Mouse (Mus musculus): Measurements from ENCODE around the gene Ccdc62.

Ccdc62 gene

DNA sequence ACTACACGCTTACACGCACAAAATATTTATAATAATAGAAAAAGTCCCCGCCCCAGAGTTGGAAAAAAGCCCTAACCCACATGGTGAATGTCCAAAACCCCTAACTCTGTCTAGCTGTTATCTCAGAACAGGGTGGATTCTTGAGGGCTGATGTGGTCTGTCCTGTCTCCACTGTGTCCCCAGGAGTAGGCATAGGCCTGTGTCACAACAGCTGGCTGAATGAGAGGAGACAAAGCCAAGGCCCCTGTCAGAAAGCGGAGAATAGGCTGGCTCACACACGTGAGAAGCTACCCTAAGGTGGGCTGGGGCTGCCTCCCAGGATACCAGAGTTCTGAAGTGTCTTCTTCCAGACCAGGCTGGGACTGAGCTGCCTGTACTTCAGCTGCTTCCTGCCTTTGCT lies 47.7 kb downstream of the Ccdc62 start:
- in situ Hi-C loops (cut with MboI; ENCODE audit: low sequenced_read_pairs): no loop called here

DNA sequence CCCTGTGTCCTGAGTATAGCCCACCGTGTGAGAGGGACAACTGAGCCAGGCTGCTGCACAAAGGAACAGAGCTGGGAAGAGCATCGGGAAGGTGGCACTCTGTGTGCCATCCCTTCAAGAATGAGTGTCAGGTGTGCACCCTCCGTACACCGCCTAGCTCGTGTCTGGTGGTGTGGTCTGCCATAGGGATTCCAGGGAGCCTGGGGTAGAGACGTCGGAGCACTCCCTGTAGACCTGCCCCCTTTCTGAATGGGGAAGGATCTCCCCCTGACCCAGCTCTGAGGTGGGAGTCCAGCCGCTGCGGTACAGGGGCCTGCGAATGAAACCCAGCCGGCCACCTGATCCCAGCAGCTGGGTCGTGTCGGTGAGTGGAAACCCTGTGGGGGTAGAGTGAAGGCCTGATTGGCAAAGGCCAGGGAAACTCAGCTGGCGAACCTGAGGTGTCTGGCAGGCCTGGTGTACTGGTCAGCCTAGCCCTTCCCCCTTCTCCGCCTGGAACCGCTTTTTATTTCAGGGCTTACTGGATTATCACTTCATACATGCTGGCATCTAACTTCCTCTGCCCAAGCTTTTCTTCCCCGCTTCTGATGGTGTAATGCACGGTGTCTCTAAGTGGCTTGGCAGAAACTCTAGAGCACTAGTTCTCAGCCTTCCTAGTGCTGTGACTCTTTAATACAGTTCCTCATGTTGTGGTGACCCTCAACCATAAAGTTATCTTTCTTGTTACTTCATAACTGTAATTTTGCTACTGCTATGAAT lies 48.9 kb downstream of the Ccdc62 start:
- in situ Hi-C loops (cut with MboI; ENCODE audit: low sequenced_read_pairs): no loop called here

DNA sequence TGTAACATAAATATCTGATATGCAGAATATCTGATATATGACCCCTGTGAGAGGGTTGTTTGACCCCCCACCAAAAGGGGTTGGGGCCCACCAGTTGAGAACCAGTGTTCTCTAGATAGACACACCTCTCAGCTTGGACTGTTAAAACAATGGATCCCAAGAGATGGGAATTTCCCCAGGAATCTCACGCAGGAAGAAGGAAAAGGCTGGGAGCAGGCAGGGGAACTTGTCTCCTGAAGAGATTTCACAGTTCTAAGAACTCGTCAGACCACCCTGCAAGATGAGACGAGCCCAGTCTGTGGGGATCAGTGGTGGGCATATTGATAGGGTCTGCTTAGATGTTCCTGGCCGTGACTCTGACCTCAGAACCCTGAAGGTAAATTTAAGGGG lies 49.5 kb downstream of the Ccdc62 start:
- in situ Hi-C loops (cut with MboI; ENCODE audit: low sequenced_read_pairs): no loop called here

DNA sequence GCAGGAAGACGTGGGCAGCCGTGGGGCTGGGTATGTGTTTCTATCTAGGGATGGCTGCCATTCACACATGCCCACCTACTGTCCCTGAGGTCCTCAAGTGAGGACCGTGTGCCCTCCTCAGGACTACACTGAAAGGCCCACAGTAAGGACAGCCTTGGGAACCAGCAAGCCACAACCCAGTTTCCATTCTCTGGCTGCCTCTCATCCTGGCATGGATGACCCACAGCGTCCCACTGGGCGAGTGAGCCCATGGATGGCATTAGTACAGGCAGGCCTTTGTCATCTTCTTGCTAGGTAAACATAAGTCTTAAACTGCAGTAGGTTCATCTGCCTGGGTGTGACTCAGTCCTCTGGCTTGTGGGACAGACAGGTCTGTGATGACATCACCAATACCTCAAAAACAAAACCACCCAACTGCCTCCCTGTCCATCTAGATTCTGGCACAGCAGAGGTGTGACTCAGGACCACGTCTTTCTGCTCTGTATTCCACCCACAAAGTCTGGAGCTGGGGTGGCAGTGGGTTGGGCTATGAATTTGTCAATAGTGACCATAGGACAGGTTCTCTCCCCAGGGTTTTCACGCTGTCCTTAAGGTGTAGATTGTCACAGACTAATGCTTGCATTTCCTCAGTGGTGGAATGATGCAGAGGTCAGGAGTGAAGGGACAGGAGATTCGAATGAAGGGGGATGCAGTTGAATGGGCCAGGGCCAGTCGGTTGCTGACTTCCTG lies 50.2 kb downstream of the Ccdc62 start:
- in situ Hi-C loops (cut with MboI; ENCODE audit: low sequenced_read_pairs): no loop called here

DNA sequence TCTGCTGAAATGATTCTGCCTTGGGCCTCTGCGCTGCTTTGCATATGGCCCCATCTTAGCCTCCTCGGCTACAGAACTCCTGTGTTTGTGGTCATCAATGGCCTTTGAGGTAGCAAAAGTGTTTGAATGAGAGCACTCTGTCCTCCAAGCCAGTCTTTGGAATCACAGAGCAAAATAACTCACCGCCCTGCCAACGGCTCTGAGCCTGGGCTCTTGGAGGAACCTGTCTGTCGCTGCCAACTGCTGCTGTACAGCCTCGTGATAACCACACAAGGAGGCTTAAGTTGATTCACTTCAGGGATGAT lies 50.7 kb downstream of the Ccdc62 start:
- in situ Hi-C loops (cut with MboI; ENCODE audit: low sequenced_read_pairs): no loop called here

DNA sequence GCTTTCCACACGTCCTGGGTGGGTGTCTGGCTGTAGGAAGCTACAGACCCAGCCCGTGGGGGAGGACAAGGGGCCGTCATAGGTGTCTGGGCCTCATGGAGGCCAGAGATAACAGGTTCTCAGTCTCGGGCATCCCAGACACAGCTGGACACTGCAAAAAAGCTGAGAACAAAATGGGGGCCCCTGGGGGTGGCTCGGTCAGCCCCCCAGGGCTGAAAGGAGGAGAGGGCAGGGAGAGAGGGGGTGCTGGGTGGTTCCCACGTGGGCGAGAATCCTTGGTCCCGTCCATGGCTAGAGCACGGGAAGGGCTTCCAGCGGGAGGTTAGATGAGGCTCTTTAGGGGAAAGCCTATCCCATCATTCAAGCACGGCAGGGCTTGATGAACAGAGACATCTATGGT lies 52.4 kb downstream of the Ccdc62 start:
- in situ Hi-C loops (cut with MboI; ENCODE audit: low sequenced_read_pairs): no loop called here

DNA sequence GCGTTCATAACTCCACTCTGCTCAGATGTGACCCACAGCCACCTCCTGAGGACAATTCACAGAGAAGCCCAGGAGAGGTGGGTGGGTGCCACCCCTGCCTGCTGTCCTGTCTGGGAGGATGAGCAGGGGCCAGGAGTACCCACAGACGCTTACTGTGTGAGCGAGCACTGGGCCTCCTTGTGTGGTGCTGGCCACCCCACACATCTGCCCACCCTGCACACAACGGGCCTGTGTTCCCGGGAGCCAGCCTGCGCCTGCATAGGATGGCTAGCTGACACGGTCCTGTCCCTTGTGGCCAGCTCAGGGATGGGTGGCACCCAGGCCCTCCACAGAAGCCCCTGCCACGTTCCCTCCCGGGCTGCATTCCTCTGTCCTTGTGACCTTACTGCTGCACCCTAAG lies 55.0 kb downstream of the Ccdc62 start:
- in situ Hi-C loops (cut with MboI; ENCODE audit: low sequenced_read_pairs): loop anchor here (5.0 kb wide), 1 partner anchor 38 kb away; no protein-coding TSS in a partner anchor

DNA sequence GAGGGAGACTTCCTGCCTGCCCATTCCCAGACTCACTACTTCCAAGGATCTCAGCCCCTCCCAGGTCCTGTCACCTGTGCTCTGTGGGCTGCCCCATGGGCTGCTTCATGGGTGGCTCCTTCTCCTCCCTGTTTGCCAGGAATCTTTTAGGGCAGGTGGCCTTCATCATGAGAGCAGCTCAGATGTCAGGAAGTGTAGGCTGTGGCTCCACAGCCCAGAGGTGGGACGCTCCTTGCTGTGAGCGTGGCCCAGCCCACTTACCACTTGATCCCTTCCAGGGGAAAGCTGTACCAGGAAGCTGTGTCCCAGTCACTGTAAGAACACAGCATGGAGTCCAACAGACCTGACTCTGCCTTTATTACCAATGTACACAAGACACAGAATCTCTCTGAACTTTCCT lies 56.4 kb downstream of the Ccdc62 start:
- in situ Hi-C loops (cut with MboI; ENCODE audit: low sequenced_read_pairs): loop anchor here (5.0 kb wide), 1 partner anchor 40 kb away; no protein-coding TSS in a partner anchor

DNA sequence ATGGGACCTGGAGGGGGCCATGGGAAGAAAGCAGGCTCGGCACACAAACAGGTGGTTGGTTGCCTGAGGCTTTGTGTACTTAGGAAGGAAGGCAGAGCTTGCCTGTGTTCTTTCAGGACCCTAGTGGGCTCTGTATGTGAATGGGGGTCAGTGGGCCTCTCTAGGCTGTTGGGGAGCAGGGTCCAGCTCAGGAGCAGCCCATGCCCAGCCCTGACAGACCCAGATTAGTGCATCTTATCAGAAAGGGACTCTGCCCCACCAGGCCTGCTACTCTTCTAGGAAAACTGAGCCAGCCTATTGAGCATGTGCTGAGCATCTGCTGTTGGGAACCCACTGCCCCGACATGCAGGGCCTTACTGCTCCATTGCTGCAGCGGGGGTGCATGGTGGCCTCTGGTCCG lies 57.0 kb downstream of the Ccdc62 start:
- in situ Hi-C loops (cut with MboI; ENCODE audit: low sequenced_read_pairs): loop anchor here (5.0 kb wide), 1 partner anchor 40 kb away; no protein-coding TSS in a partner anchor

DNA sequence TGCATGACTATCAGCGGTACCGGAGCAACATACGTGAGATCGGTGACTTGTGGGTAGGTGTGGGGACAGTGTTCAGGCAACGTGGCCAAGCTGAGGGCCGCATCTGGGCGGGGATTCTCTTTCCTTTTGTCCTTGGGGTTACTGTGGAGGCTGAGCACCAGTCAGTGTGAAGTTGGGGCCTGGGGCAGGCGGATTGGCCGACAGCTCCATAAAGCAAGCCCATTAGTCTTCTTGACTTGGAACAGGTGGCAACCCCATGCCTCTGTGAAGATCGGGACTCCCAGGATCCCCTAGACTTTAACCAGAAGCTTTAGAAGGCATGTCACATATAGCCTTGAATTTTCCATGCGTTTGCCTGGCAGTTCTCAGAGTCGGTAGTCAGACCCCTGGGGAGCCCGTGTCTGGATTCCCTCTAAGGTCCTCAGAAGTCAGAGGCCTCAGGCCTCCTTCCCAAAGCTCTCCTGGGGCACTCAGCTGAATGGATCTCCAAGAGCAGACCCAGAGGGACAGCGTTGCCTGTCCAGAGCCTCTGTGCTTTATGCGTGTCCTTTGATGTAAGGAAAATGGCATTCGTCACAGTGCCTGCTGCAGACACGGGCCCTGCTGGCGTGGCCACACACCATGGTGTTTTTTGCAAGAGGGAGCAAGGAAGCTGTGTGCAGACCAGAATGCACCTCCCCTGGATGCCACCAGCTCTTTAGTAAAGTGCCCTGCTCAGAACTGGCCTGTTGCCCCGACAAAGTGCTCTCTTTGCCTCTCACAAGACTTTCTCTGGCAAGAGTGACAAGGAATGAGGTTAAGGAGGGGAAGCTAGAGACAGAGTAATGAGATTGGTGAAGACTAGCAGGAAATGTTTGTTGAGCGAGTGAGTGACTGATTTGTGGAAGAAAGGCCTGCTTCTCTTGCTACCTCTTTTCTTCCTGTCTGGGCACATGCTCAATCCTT lies 59.7 kb downstream of the Ccdc62 start:
- in situ Hi-C loops (cut with MboI; ENCODE audit: low sequenced_read_pairs): loop anchor here (5.0 kb wide), 1 partner anchor 43 kb away; no protein-coding TSS in a partner anchor

DNA sequence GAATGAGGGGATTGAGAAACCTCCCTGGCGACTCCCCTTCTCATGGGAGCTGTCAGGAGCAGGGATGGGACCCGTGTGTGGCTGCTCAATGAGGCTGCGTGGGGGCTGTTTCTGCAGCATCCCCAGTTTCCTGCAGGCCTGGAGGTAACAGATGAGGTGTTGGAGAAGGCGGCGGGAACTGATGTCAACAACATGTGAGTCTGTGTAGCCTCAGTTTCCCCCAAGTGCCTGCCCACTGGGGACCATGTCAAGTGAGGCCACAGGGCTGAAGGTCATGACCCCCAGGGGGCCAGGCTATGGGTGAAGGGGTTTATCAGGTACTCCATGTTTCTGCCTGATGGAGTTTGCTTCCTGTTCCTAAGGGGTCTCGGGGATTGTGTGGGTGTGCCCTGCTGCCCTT lies 60.8 kb downstream of the Ccdc62 start:
- in situ Hi-C loops (cut with MboI; ENCODE audit: low sequenced_read_pairs): no loop called here

DNA sequence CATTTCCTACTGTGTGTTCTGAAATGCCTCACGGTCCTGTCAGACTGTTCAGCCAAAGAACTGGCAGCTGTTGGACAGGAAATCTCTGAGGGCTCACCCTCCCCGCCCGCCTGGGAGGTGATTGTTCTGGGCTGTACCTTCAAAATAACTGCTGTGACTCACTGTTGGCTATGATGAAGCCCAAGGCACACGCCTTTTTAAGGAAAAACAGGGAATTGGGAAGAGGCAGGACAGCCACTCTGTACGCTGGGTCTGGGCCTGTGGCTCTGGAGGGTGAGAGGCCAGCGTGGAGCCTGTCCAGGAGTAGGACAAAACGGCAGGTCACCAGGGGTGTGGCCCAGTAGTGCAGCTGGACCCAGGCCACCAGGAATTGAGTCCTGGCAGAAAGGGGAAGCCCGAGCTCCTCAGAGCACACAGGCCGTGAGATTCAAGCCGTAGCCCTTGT lies 61.7 kb downstream of the Ccdc62 start:
- in situ Hi-C loops (cut with MboI; ENCODE audit: low sequenced_read_pairs): no loop called here

DNA sequence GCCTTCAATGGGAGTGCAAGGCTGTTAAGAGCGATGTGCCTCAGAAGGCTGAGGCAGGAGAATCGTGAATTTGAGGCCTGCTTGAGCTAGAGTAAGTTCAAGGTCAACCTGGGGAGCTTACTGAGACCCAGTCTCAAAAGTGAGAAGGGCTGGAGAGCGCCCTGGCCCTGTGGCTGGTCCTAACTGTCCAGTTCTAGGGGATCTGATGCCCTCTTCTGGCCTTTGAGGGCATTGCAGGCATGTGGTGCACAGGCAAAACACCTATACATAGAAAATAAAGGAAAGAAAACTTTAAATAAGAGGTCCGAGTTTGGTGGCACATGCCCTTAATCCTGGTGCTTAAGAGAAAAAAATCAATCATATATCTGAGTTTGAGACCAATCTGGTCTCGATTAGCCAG lies 62.3 kb downstream of the Ccdc62 start:
- in situ Hi-C loops (cut with MboI; ENCODE audit: low sequenced_read_pairs): no loop called here

DNA sequence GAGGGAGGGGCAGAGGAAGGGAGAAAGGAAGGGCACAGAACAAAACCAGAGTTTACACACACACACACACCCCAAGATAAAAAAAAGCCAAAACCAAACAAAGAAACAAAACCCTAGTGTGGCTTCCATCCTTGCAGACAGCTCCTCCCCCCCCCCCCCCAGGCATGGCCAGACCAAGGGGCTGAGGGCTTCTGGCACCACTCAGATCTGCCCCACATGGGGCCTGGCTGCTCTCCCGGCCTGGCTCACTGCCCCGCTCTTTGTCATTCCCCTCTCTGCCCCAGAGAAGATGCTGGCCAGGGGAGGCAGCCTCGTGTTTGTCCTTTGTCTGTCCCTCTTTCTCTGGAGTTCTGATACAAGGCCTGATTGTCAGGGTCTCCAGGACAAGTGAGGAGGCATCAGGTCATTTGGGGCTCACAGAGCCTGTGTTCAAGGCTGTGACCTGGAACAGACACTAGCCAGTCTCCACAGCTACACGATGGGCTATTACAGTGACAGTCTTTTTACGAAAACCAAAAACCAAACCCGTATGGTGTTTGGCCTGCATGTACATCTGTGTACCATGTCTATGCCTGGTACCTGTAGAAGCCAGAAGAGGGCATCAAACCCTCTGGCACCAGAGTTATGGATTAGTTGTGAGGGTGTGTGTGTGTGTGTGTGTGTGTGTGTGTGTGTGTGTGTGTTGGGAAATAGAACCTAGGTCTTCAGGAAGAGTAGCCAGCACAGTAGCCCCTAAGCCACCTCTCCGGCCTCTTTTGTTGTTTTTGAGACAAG lies 63.0 kb downstream of the Ccdc62 start:
- in situ Hi-C loops (cut with MboI; ENCODE audit: low sequenced_read_pairs): no loop called here

DNA sequence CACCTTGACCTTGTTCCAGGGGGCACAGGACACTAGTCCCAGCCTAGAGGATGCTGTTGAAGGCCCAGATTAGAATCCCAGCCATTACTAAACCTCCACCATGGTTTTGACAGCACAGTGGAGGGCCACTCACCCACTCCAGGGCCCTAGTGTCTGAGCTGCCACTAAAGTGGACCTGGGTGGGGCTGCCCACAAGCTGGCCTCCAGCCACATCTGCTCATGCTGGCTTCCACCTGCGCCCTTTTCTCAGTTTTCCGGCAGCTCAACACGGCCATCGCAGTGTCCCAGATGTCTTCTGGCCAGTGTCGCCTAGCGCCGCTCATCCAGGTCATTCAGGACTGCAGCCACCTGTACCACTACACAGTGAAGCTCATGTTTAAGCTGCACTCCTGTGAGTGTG lies 64.0 kb downstream of the Ccdc62 start:
- in situ Hi-C loops (cut with MboI; ENCODE audit: low sequenced_read_pairs): no loop called here

DNA sequence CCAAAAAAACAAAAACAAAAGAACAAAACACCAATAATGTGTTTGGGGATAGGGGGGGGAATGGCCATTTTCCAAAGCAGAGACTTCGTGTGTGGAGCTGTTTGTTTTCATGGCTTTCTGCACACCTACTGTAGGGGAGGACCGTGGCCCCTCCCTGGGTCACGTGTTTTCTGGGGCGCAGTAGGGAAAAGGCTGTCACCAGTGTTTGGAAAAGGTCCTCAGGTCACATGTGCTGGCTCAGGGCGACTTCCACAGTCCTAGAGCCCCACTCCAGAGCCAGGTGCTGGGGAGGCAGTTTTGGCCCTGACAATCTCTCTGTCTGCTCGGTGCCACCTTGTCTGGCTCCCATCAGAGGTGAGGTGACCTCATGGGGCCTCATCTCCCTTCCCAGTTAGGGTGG lies 64.9 kb downstream of the Ccdc62 start:
- in situ Hi-C loops (cut with MboI; ENCODE audit: low sequenced_read_pairs): no loop called here

DNA sequence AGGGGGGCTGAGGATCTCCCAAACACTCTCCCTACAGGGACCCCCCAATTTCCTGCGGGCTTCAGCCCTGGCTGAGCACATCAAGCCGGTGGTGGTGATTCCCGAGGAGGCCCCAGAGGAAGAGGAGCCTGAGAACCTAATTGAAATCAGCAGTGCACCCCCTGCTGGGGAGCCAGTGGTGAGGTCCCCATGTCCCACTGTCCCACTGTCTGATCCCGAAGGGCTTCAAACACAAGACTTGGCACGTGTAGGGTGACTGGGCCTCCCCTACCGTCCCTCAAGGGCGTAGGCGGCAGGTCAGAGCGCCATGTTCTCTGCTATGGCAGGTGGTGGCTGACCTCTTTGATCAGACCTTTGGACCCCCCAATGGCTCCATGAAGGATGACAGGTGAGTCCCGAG lies 65.7 kb downstream of the Ccdc62 start:
- in situ Hi-C loops (cut with MboI; ENCODE audit: low sequenced_read_pairs): no loop called here

DNA sequence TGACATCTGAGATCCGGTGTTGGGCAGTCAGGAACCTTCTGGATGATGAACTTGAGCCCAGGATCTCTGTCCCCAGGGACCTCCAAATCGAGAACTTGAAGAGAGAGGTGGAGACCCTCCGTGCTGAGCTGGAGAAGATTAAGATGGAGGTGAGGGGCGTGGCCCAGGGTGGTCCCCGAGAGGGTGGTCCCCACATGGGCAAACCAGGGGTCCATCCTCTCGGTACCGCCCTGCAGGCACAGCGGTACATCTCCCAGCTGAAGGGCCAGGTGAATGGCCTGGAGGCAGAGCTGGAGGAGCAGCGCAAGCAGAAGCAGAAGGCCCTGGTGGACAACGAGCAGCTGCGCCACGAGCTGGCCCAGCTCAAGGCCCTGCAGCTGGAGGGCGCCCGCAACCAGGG lies 66.2 kb downstream of the Ccdc62 start:
- in situ Hi-C loops (cut with MboI; ENCODE audit: low sequenced_read_pairs): no loop called here

DNA sequence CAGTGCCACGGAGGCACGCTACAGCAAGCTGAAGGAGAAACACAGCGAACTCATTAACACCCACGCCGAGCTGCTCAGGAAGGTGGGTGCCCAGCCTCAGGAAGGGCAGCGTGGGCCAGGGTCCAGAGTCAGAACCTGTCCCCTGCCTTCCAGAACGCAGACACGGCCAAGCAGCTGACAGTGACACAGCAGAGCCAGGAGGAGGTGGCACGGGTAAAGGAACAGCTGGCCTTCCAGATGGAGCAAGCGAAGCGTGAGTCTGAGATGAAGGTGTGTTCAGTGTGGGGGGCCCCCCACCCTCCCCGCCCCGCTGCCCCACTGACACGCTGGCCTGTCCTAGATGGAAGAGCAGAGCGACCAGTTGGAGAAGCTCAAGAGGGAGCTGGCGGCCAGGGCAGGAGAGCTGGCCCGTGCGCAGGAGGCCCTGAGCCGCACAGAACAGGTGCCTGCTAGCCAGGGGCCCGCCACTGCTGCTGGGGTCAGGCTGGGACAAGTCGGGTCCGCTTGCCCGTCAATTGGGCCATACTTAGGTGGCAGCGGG lies 66.8 kb downstream of the Ccdc62 start:
- in situ Hi-C loops (cut with MboI; ENCODE audit: low sequenced_read_pairs): no loop called here

DNA sequence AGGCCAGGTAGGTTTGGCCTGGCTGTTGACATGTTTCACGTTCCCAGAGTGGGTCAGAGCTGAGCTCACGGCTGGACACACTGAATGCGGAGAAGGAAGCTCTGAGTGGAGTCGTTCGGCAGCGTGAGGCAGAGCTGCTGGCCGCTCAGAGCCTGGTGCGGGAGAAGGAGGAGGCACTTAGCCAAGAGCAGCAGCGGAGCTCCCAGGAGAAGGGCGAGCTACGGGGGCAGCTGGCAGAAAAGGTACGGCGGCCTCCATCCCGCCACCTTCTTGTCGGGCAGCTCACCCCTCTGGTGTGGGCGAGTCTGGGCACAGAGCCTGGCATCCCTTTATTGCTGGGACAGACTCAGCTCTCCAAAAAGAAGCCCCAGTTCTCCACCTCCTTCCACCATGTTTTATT lies 67.3 kb downstream of the Ccdc62 start:
- in situ Hi-C loops (cut with MboI; ENCODE audit: low sequenced_read_pairs): no loop called here
